Mouse (Mus musculus): ENCODE data around the gene Tspan14. TPM values are rescaled to one million over a fixed set of nuclear protein-coding genes. Genes with fewer than 3 reads are reported as not detected.

Gene Tspan14
- polyA plus RNA-seq, 1 experiment from 2014 or later, result 61.1 TPM

DNA sequence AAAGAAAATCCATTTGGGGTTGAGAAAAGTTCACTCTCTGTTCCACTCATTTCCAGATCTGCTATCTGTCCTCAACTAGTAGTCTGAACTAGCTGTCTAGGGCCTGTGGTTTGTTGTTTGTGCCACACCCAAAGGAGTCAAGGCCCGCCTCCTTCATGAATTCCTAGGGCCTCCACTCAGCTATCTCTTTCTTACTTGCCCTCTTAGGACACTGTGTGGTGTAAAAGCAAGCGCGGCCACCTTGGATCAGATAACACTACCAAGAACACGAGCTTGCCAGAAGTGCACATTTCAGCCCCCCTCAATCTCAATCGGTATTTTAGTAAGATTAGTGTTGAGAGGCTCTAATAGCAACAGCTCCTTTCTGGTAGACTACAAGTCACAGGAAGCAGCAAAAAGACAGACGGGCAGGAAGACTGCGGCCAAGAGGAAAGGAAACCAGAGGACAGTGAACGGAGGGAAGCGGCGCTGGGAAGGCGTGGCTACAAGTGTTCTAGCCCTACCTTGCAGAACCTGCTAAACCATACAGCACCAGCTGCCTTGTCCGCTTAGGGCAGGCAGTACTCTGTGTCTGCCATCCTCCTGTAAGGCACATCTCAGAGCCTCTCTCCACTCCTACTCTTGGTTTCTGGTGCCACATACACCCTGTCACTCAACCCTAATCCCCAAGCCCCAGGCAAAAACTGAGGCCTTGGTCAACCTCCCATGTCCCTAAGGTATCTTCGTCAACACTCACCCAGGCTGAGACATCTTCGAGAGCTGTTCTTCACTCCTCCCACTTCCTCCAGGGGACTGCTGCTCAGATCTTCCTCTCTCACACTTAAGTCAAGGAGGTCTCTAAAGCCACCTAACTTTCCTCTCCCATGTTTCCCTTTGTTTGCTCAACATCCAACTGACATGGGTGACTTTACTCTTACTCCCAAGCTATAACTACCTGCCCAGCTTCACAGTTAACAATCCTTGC, 18.9 kb downstream of the Tspan14 start:
- H3K4me3 ChIP-seq, result no peak overlapping the region
- no peak overlapping the region for H3K27ac ChIP-seq (replicated peaks)
- H3K36me3 ChIP-seq, result no peaks in the 10 kb centered on the region
- no peaks in the 10 kb centered on the region for H3K9me3 ChIP-seq
- no peak for ATAC-seq (ENCODE audit: low FRiP score, low read depth)
- H3K4me1 ChIP-seq (replicated peaks), result peaks cover 24% of the 10 kb centered on the region
- H3K4me2 ChIP-seq, result no peak overlapping the region
- no peaks in the 10 kb centered on the region for H3K27me3 ChIP-seq
- 86% methylated on average over 14 of the region's 14 CpGs for WGBS
- no peak overlapping the region for H3K9ac ChIP-seq

DNA sequence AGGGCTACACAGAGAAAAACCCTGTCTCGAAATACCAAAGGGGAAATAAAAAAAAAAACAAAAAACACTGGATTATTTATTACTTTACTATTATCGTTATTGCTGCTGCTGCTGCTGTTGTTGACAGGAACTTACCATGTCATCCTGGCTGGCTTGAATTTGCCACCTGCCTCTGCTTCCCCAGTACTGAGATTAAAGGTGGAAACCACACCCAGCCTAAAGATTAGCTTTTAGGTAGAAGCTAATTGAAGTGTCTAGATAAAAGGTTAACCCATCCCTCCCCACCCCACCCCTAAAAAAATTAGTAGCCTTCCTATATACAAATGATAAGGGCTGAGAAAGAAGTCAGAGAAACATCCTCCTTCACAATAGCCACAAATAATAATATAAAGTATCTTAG, 22.8 kb downstream of the Tspan14 start:
- Histone ChIP-seq H3K9ac (no peak overlapping the region), H3K4me3 (no peak overlapping the region), H3K36me3 (no peaks in the 10 kb centered on the region), H3K4me1 (replicated peaks) (peaks cover 2% of the 10 kb centered on the region; the same call in 1 of the 2 replicates), H3K27me3 (no peaks in the 10 kb centered on the region), H3K27ac (replicated peaks) (no peak overlapping the region), H3K9me3 (no peaks in the 10 kb centered on the region), H3K4me2 (no peak overlapping the region)
- 93% methylated on average over 2 of the region's 2 CpGs for WGBS
- ATAC-seq (ENCODE audit: low FRiP score, low read depth), result no peak

DNA sequence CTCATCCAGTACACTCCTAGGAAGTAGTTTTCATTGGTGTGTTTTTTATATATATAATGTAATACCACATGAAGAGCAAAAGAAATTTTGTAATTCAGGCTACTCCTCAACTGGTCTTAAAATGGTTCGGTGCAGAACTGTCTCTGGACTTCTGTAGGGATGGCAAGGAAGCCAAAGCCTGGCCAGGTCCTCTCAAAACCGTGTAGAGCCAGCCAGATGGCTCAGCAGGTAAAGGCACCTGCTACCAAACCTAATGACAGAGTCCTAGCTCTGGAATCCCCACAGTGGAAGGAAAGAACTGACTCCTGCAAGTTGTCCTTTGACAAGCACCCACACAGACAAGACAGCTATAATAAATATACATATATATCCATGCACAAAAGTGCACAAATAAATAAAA, 24.2 kb downstream of the Tspan14 start:
- no peaks in the 10 kb centered on the region for H3K9me3 ChIP-seq
- H3K4me3 ChIP-seq, result no peak overlapping the region
- 86% methylated on average over 2 of the region's 2 CpGs for WGBS
- no peak for ATAC-seq (ENCODE audit: low FRiP score, low read depth)
- H3K36me3 ChIP-seq, result no peaks in the 10 kb centered on the region
- no peak overlapping the region for H3K9ac ChIP-seq
- no peaks in the 10 kb centered on the region for H3K4me1 ChIP-seq (replicated peaks)
- no peak overlapping the region for H3K27ac ChIP-seq (replicated peaks)
- H3K27me3 ChIP-seq, result no peaks in the 10 kb centered on the region
- H3K4me2 ChIP-seq, result no peak overlapping the region

DNA sequence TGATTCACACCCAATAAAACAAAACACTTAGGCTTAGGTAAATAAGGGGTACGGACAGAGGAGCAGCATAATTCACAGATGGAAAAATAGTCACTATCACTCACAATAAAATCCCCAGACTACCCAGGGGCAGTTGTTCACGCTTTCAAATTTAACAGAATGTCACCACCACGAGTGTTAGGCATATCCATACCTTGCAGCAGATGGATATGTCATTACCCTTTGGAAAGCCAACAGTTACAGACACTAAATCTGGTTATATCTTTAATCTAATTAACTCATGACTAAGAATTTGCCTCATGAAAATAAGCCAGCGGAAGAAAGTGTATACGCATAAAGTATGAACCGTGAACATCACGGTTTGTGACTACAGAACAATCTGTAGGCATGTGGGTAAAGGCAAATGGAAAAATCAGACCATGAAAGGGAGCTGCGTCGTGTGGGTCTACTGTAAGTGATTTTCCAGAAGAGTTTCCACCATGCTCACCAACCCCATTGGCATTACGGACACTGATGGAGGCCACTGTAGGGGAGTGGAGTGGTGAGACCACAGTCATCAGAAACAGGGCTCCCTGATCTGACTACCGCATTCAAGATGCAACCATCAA, 28.1 kb downstream of the Tspan14 start:
- H3K4me2 ChIP-seq, result no peak overlapping the region
- H3K36me3 ChIP-seq, result no peaks in the 10 kb centered on the region
- WGBS, result 87% methylated on average over 11 of the region's 11 CpGs
- no peaks in the 10 kb centered on the region for H3K9me3 ChIP-seq
- H3K4me1 ChIP-seq (replicated peaks), result 0 out of 2 replicates have a peak, but pooled peaks cover 10% of the 10 kb centered on the region
- H3K27ac ChIP-seq (replicated peaks), result no peak overlapping the region
- H3K27me3 ChIP-seq, result no peaks in the 10 kb centered on the region
- H3K4me3 ChIP-seq, result no peak overlapping the region
- no peak overlapping the region for H3K9ac ChIP-seq
- ATAC-seq (ENCODE audit: low FRiP score, low read depth), result no peak

DNA sequence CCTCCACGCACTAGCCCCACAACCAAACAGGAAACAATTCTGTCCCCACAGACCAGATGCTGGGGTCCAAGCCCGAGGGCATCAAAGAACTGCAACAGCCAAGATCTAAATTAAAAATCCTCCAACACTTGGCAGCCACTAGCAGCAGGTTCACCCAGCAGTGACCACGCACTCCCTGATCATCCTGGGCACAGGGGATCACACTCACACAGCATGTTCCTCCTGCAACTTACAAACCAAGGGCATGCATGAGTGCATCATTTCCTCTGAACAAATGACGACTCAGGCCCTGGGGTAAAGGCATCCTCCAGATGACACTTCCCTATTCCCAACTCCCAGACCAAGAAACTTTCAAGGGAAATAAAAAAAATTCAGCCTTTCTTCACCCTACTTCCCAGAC, 29.6 kb downstream of the Tspan14 start:
- Histone ChIP-seq H3K27me3 (no peaks in the 10 kb centered on the region), H3K4me2 (no peak overlapping the region), H3K4me1 (replicated peaks) (0 out of 2 replicates have a peak, but pooled peaks cover 10% of the 10 kb centered on the region), H3K27ac (replicated peaks) (no peak overlapping the region), H3K36me3 (no peaks in the 10 kb centered on the region), H3K9me3 (no peaks in the 10 kb centered on the region), H3K4me3 (no peak overlapping the region), H3K9ac (no peak overlapping the region)
- ATAC-seq (ENCODE audit: low FRiP score, low read depth), result no peak
- WGBS, result 53% methylated on average over 4 of the region's 4 CpGs

DNA sequence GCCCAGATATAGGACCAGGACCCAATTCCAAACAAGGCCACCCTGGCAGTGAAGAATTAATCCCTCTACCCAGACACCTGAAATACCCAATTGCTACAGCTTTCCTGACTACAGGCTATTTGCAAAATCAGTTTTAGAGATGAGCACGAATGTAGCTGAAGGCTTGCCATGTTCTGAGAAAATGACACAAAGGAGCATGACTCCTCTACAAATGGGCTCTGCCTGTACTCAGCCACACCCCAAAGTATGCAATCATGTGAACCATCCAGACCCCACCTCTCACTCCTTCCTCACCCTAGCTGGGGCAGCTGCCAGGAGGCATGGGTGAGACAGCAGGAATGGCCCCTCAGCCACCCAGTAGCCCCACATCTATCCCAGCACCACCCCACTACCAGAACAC, 31.1 kb downstream of the Tspan14 start:
- H3K4me2 ChIP-seq, result no peak overlapping the region
- peaks cover 24% of the 10 kb centered on the region; the same call in 1 of the 2 replicates for H3K4me1 ChIP-seq (replicated peaks)
- H3K27me3 ChIP-seq, result no peaks in the 10 kb centered on the region
- H3K9me3 ChIP-seq, result no peaks in the 10 kb centered on the region
- no peak for ATAC-seq (ENCODE audit: low FRiP score, low read depth)
- no peak overlapping the region for H3K4me3 ChIP-seq
- H3K9ac ChIP-seq, result no peak overlapping the region
- no peaks in the 10 kb centered on the region for H3K36me3 ChIP-seq
- WGBS, result 84% methylated on average over 1 of the region's 1 CpGs
- H3K27ac ChIP-seq (replicated peaks), result no peak overlapping the region

DNA sequence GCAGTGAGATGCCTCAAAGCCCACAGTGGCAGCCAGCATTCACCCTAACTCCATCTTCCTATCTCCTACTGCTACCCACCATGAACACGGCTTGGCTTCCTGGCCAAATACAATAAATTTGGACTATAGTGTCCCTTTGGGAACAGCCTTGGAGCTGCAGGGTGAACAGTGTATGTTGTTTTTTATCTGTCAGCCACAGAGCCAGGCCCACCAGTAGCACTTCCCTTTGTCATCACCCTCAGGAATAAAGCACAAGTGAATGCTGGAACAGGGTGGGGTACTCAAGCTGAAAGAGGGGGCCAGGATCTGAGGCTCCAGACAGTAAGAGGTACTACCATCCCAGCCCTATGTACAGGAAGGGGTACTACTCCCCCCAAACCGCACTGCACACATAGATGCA, 31.6 kb downstream of the Tspan14 start:
- H3K36me3 ChIP-seq, result no peaks in the 10 kb centered on the region
- H3K4me3 ChIP-seq, result no peak overlapping the region
- H3K4me2 ChIP-seq, result no peak overlapping the region
- H3K9me3 ChIP-seq, result no peaks in the 10 kb centered on the region
- peaks cover 27% of the 10 kb centered on the region; the same call in 1 of the 2 replicates for H3K4me1 ChIP-seq (replicated peaks)
- no peaks in the 10 kb centered on the region for H3K27me3 ChIP-seq
- no peak overlapping the region for H3K9ac ChIP-seq
- ATAC-seq (ENCODE audit: low FRiP score, low read depth), result no peak
- H3K27ac ChIP-seq (replicated peaks), result no peak overlapping the region
- 79% methylated on average over 2 of the region's 2 CpGs for WGBS

DNA sequence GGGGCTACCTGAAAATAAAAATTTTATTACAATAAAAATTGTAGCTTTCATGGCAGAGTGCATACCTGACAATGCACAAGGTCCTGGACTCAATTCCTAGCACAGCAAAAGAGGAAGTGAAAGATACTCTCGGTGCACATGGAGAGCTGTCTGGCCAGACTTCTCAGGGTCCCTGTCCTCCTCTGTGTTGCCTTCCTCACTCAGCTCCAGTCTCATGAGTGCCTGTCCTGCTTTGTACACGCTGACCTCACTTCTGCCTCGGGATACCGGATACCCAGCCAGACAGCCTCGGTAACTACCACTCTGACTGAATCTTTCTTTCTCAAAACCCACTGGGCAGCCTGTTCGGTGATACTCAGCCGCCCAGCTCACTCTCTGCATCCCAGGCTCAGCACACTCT, 33.3 kb downstream of the Tspan14 start:
- WGBS, result 84% methylated on average over 7 of the region's 7 CpGs

DNA sequence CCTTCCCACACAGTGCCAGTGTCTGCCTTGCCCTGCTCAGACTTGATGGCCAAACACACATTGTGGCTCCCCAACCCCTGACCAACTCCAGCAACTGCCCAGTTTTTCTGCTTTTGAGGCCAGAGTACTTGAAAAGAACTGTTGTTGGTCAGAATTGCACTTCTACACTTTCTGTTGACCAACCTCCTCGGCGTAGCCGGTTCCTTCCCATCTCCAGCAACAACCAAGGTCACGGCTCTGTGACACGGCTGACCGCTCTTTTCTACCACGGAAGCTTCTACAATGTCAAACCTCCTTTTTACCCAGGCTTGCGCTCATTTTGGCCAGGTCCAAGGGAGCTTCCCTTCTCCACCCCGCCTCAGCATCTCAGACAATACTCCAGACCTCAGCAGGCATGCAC, 34.4 kb downstream of the Tspan14 start:
- WGBS, result 91% methylated on average over 9 of the region's 9 CpGs
- H3K4me2 ChIP-seq, result no peak overlapping the region
- H3K4me1 ChIP-seq (replicated peaks), result peaks cover 36% of the 10 kb centered on the region; the same call in 1 of the 2 replicates
- H3K9me3 ChIP-seq, result no peaks in the 10 kb centered on the region
- no peak for ATAC-seq (ENCODE audit: low FRiP score, low read depth)
- H3K27ac ChIP-seq (replicated peaks), result no peak overlapping the region
- no peak overlapping the region for H3K4me3 ChIP-seq
- H3K9ac ChIP-seq, result no peak overlapping the region
- no peaks in the 10 kb centered on the region for H3K27me3 ChIP-seq
- H3K36me3 ChIP-seq, result no peaks in the 10 kb centered on the region

More for the DNA sequence above, 33.3 kb downstream of the Tspan14 start:
- H3K9ac ChIP-seq, result no peak overlapping the region
- no peak for ATAC-seq (ENCODE audit: low FRiP score, low read depth)
- H3K27me3 ChIP-seq, result no peaks in the 10 kb centered on the region
- no peak overlapping the region for H3K4me2 ChIP-seq
- no peaks in the 10 kb centered on the region for H3K36me3 ChIP-seq
- H3K27ac ChIP-seq (replicated peaks), result no peak overlapping the region
- no peaks in the 10 kb centered on the region for H3K9me3 ChIP-seq
- H3K4me1 ChIP-seq (replicated peaks), result peaks cover 36% of the 10 kb centered on the region; the same call in 1 of the 2 replicates
- no peak overlapping the region for H3K4me3 ChIP-seq

DNA sequence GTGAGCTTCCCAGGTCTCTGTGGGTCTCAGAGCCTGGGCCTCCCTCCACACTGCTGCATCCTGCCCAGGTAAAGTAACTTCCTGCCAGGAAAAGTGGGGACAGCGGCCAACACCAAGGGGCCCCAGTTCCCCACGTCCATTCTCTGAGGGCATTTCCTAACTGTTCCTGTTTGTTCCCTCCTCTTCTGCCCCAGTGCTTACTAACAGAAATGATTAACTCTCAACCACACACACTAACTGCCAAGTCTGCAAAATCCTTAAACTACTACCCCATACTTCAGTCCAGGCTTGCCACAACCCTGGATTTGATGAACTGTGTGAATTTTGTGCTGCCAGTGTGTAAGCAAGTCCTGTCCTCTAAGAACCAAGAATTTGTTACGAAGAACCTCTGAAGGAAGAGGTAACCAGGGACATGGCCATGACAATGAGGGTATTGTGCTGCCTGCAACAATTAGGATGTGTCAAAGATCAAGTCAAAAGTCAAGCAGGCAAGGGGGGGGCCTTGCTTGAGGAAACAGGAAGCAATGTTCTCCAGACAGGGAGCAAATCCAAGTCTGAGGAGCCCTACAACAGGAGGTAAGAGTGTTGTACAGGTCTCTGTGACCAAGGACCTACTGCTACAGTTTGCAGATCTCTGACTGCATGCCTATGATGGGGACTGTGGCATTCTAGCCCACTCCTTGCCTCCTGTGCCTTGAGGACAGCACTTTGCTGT, 35.3 kb downstream of the Tspan14 start:
- H3K36me3 ChIP-seq, result no peaks in the 10 kb centered on the region
- H3K27me3 ChIP-seq, result no peaks in the 10 kb centered on the region
- no peak overlapping the region for H3K9ac ChIP-seq
- no peak for ATAC-seq (ENCODE audit: low FRiP score, low read depth)
- no peaks in the 10 kb centered on the region for H3K9me3 ChIP-seq
- no peak overlapping the region; the same call in 1 of the 2 replicates for H3K27ac ChIP-seq (replicated peaks)
- 53% methylated on average over 3 of the region's 3 CpGs for WGBS
- peaks cover 36% of the 10 kb centered on the region; the same call in 1 of the 2 replicates for H3K4me1 ChIP-seq (replicated peaks)
- H3K4me2 ChIP-seq, result no peak overlapping the region
- H3K4me3 ChIP-seq, result no peak overlapping the region

DNA sequence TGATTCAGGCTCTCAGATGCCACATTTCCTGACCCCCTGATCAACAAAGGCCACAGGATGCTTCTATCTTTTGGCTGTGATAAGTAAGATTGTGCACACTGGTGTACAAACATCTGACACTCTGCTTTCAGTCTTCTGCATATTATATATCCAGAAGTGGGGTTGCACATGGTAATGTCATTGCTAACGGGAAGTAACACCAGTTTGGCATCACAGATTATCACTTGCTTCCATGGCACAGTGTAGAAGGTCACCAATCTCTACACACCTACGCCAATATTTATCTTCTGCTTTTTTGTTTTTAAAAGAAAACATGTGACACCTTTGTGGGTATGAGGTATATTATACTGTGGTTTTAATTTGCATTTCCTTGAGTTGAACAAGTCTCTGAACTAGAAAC, 36.7 kb downstream of the Tspan14 start:
- Histone ChIP-seq H3K4me1 (replicated peaks) (peaks cover 31% of the 10 kb centered on the region; the same call in 1 of the 2 replicates), H3K27ac (replicated peaks) (no peak overlapping the region), H3K9ac (no peak overlapping the region), H3K4me3 (no peak overlapping the region), H3K4me2 (no peak overlapping the region), H3K9me3 (no peaks in the 10 kb centered on the region), H3K36me3 (no peaks in the 10 kb centered on the region), H3K27me3 (no peaks in the 10 kb centered on the region)
- WGBS, result 93% methylated on average over 2 of the region's 2 CpGs
- no peak for ATAC-seq (ENCODE audit: low FRiP score, low read depth)

DNA sequence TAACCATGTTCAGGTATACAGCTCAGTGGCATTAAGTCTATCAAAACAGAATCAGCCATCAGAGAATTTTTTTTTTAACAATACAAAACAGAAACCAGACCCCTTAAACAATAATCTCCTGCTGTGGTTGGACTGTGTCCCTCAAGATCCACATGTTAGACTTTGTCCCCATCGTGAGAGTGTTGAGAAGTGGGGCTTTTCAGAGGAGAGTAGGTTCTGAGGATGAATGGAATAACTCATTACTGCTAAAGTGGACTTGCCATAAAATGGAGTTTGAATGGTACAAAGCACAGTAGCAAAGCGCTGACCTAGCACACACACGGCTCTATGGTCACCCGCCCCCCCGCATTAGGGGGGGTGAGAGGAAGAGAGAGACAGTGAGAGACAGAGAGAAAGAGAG, 37.7 kb downstream of the Tspan14 start:
- H3K9me3 ChIP-seq, result no peaks in the 10 kb centered on the region
- H3K9ac ChIP-seq, result no peak overlapping the region
- ATAC-seq (ENCODE audit: low FRiP score, low read depth), result no peak
- H3K27ac ChIP-seq (replicated peaks), result no peak overlapping the region
- H3K27me3 ChIP-seq, result no peaks in the 10 kb centered on the region
- no peaks in the 10 kb centered on the region for H3K36me3 ChIP-seq
- H3K4me1 ChIP-seq (replicated peaks), result peaks cover 30% of the 10 kb centered on the region; the same call in 1 of the 2 replicates
- no peak overlapping the region for H3K4me3 ChIP-seq
- WGBS, result 77% methylated on average over 5 of the region's 5 CpGs
- H3K4me2 ChIP-seq, result no peak overlapping the region

All from hindbrain, embryonic 15.5 days (tissue).